ENCODE assay signal across 11 mouse cellular contexts in the genomic region with DNA sequence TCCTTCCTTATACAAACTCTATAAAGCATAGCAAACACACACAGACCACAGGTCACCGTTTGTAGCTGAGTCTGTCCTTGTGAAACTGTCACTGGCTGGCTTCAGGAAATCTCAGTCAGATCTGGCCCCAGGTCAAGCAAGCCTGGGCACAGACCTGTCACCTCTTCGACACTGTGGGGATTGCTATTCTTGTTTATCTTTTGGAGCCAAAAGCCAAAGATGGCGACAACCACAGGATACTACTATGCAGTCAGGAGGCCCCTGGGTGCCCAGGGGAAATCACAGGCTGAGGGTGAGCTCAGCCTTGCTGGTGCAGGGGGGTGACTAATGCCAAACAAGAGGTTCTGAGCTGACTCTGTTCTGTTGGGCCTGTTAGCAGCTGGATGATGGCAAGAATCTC. TPM values are rescaled to one million over a fixed set of nuclear protein-coding genes. Genes with fewer than 3 reads are reported as not detected.
A peak's percentile ranks its signal among the peaks of the same experiment; 100 is the strongest.
DNase-seq lines count a peak whose midpoint lies in the region; ATAC-seq lines count a peak whose summit lies in the region.
"Had no signal": no experiment of that assay in that cellular context is flagged by ENCODE, and none has a peak within 500 bp of the region (broad histone marks: within the 10 kb centered on the region; RNA-seq: fewer than 3 reads in every experiment).

No protein-coding gene starts in this region.

- no peak overlapping the region for H3K4me2 ChIP-seq in heart, embryonic 11.5 days

- H3K4me1 ChIP-seq in heart, embryonic 11.5 days (ENCODE audit: control insufficient read depth, insufficient read depth, low read length): peaks cover 77% of the 10 kb centered on the region

- H3K9ac ChIP-seq in heart, embryonic 11.5 days (ENCODE audit: low read depth, low read length): no peak overlapping the region

- no peaks in the 10 kb centered on the region for H3K27me3 ChIP-seq in heart, embryonic 11.5 days (ENCODE audit: control insufficient read depth, insufficient read depth, low read length)

- no peaks in the 10 kb centered on the region for H3K36me3 ChIP-seq in heart, embryonic 11.5 days (ENCODE audit: control insufficient read depth, insufficient read depth, low read length)

- WGBS in heart, embryonic 11.5 days (ENCODE audit: insufficient replicate concordance): 15% methylated on average over 3 of the region's 3 CpGs

- no peak overlapping the region for H3K27ac ChIP-seq in heart, embryonic 11.5 days (ENCODE audit: low read depth, low read length)

- peak; percentile 60 to 72 for DNase-seq in heart, adult 18-20 months
- peak; percentile 75 for DNase-seq in urinary bladder, postnatal 14 days (ENCODE audit: low spot score)
- DNase-seq in urinary bladder, postnatal 10 days (ENCODE audit: low spot score): no peak
- DNase-seq in heart, postnatal 4 days: peak; percentile 32
- no peak for DNase-seq in cerebellum, adult 8-10 months
- no peak for DNase-seq in thymus, postnatal 25 days
- DNase-seq in frontal cortex, postnatal 14 days (ENCODE audit: low spot score in 2 of 2): no peak
- DNase-seq: kidney, postnatal 14 days had no signal

- no peaks in the 10 kb centered on the region for H3K9me3 ChIP-seq in heart, embryonic 11.5 days (replicated peaks; ENCODE audit: control insufficient read depth, low read length)

- H3K4me3 ChIP-seq in heart, embryonic 11.5 days (ENCODE audit: low read depth, low read length): no peak overlapping the region

- no peak for ATAC-seq in heart, embryonic 11.5 days (replicated peaks; ENCODE audit: insufficient number of reproducible peaks, low FRiP score, low TSS enrichment)
- ATAC-seq: forebrain, embryonic 16.5 days had no signal

RNA-seq across cellular contexts. Expression of a gene that starts 10.4 kb away (rescaled TPM):
- total RNA-seq in heart, adult 18-20 months (2021): 10 to 100 TPM; 10.2 to 13.1 TPM
- 3.4 and 4.7 TPM in 2 replicates for polyA plus RNA-seq in heart, embryonic 11.5 days (2014; fragmentation: Nextera tagmentation; extraction: Ambion mirVana)
- total RNA-seq in heart, postnatal 4 days (2021): 10 to 100 TPM; 13.3 to 14.8 TPM

RNA-seq across cellular contexts. Expression of a gene that starts 25.7 kb away (rescaled TPM):
- 1 to 10 TPM; 1.4 to 1.8 TPM for total RNA-seq in heart, adult 18-20 months (2021)
- polyA plus RNA-seq in heart, embryonic 11.5 days (2014; fragmentation: Nextera tagmentation; extraction: Ambion mirVana): 3.1 and 3.3 TPM in 2 replicates
- 1 to 10 TPM in 1 of 2 experiments, under 1 TPM in 1; 0.90 to 1.1 TPM for total RNA-seq in heart, postnatal 4 days (2021)
- total RNA-seq: monocyte, adult 5-6 weeks had no signal

Comparison
In these comparisons a context has a peak if more than half of its experiments do, and no peak if none do; other contexts are left out.
1. DNase-seq: peak in heart, adult 18-20 months (2 of 2), urinary bladder, postnatal 14 days (single experiment) and heart, postnatal 4 days (single experiment); none in urinary bladder, postnatal 10 days (single experiment), cerebellum, adult 8-10 months (single experiment), thymus, postnatal 25 days (single experiment) and frontal cortex, postnatal 14 days (0 of 2).